Mouse (Mus musculus) C2C12 (cell line): ENCODE measurements around the gene Evl.

ENCODE experiments used
- CEBPB ChIP-seq: IDR thresholded peaks from one replicate; pipeline ENCODE4 v1.6.1; 2011; ENCODE audit warnings: low read depth, mild to moderate bottlenecking, control low read depth, moderate library complexity
- CTCF ChIP-seq: IDR thresholded peaks from one replicate; pipeline ENCODE4 v1.5.1; 2011; ENCODE audit not compliant: control insufficient read depth, insufficient read depth, insufficient read length
- MYOG ChIP-seq: IDR thresholded peaks from one replicate; pipeline ENCODE4 v1.6.1; 2011; ENCODE audit not compliant: control insufficient read depth, insufficient read length; ENCODE audit errors: extremely low read depth

DNA sequence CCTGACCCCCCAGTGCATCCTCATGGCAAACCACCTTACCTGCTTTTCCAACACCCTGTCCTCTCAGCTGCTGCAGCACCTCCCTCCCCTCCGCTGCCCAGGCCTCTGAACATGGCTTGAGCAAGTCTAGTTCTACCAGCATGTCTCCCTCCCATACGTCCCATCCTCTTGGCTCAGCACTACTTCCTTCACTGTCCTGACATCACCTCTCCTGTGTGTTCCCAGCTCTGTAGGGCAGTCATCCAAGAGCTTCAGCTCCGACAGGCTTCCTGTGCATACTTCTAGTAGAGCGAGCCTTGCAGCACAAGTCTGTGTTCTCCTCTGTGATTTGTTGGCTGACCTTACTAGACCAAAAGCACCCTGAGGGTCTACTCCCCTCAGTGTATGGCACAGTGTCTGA is 120.0 kb downstream of the Evl start:
- TF ChIP-seq CTCF, result no peak
- no peak for TF ChIP-seq CEBPB
- TF ChIP-seq MYOG, result no peak
